Mouse (Mus musculus) hindbrain, postnatal 0 days (tissue): ENCODE measurements around the gene Astn1. TPM values are rescaled to one million over a fixed set of nuclear protein-coding genes. Genes with fewer than 3 reads are reported as not detected.
A peak's percentile ranks its signal among the peaks of the same experiment; 100 is the strongest.

Source experiments
- ATAC-seq: fragments of 200-750 bp; cut with Nextera tagmentation; 2 replicates; pipeline ENCODE4 v1.8.0; 2017; ENCODE audit warnings: mild to moderate bottlenecking, moderate TSS enrichment, moderate library complexity
- DNase-seq: peaks from one replicate; pipeline ENCODE4 v3.0.0-alpha.2; 2015; ENCODE audit warnings: low spot score
- H3K27ac ChIP-seq: fragments of 300-500 bp; sonication (generic); 2 replicates; pipeline ENCODE4 v1.5.1; 2014; ENCODE audit warnings: mild to moderate bottlenecking
- H3K27me3 ChIP-seq: fragments of 300-500 bp; sonication (generic); 2 replicates; pipeline ENCODE4 v1.6.1; 2014; ENCODE audit warnings: low read length, mixed read lengths; ENCODE audit not compliant: insufficient read depth
- H3K36me3 ChIP-seq: fragments of 300-500 bp; sonication (generic); 2 replicates; pipeline ENCODE4 v1.6.1; 2014; ENCODE audit warnings: low read length, mixed read lengths; ENCODE audit not compliant: insufficient read depth
- H3K4me1 ChIP-seq: fragments of 300-500 bp; sonication (generic); 2 replicates; pipeline ENCODE4 v1.6.1; 2014; ENCODE audit warnings: antibody characterized with exemption, low read length, mixed read lengths; ENCODE audit not compliant: insufficient read depth
- H3K4me2 ChIP-seq: fragments of 300-500 bp; sonication (generic); 2 replicates; pipeline ENCODE4 v1.6.1; 2014; ENCODE audit warnings: low read depth, mild to moderate bottlenecking, low read length, moderate library complexity, mixed read lengths
- H3K4me3 ChIP-seq: fragments of 300-500 bp; sonication (generic); 2 replicates; pipeline ENCODE4 v1.5.1; 2014; ENCODE audit warnings: low read length
- H3K9ac ChIP-seq: fragments of 300-500 bp; sonication (generic); replicated peaks from 2 replicates; pipeline ENCODE4 v1.6.1; 2014; ENCODE audit warnings: mild to moderate bottlenecking, low read length, moderate library complexity, mixed read lengths
- H3K9me3 ChIP-seq: fragments of 300-500 bp; sonication (generic); 2 replicates; pipeline ENCODE4 v1.6.1; 2016; ENCODE audit warnings: low read length, mixed read lengths
- CTCF ChIP-seq: IDR thresholded peaks from 2 replicates; pipeline ENCODE4 v1.5.1; 2016; ENCODE audit warnings: antibody characterized with exemption, control low read depth, low read depth
- WGBS: fragments of 180-500 bp; shearing (Covaris S2); extraction: QIAGEN DNeasy Blood & Tissue Kit; methylation state at CpG from one replicate; pipeline ENCODE4 v1.1.7; 2014; 5-methylcytosine and 5-hydroxymethylcytosine counted together
- polyA plus RNA-seq: library from polyadenylated mRNA; unstranded; fragments of >200 nt; fragmentation: Nextera tagmentation; extraction: Ambion mirVana; gene quantifications from 2 replicates; pipeline ENCODE4 v1.2.1, GENCODE M21; 2015
- total RNA-seq: library from RNA; depleted of rRNA; stranded (reverse); fragments of >200 nt; gene quantifications from 2 replicates; pipeline ENCODE4 v1.2.3, GENCODE M21; 2014

Astn1 gene
- total and polyA plus RNA-seq, 2 experiments from 2014 or later = 31.0 to 137 TPM

- WGBS = 43% methylated on average over 2 of the region's 2 CpGs
- H3K9me3 ChIP-seq = no peaks in the 10 kb centered on the region
- DNase-seq = peak; percentile 91
- H3K4me1 ChIP-seq = no peaks in the 10 kb centered on the region
- H3K27me3 ChIP-seq = no peaks in the 10 kb centered on the region
- H3K36me3 ChIP-seq = no peaks in the 10 kb centered on the region
- no peak overlapping the region for H3K4me3 ChIP-seq
- H3K9ac ChIP-seq = no peak overlapping the region
- no peak overlapping the region for H3K4me2 ChIP-seq
- H3K27ac ChIP-seq = no peak overlapping the region
- no peak for TF ChIP-seq CTCF
- ATAC-seq = peak; percentile 74; the same call in 1 of the 2 replicates
Observed at GRCm38 (mm10) chr1:158408124-158408523, 46.1 kb downstream of the Astn1 start.

- no peaks in the 10 kb centered on the region for H3K4me1 ChIP-seq
- no peaks in the 10 kb centered on the region for H3K36me3 ChIP-seq
- H3K4me2 ChIP-seq = no peak overlapping the region
- ATAC-seq (no peak), DNase-seq (no peak)
- TF ChIP-seq CTCF = no peak
- H3K4me3 ChIP-seq = no peak overlapping the region
- H3K27me3 ChIP-seq = no peaks in the 10 kb centered on the region
- WGBS = 59% methylated on average over 3 of the region's 3 CpGs
- H3K9ac ChIP-seq = no peak overlapping the region
- no peak overlapping the region for H3K27ac ChIP-seq
- no peaks in the 10 kb centered on the region for H3K9me3 ChIP-seq
Observed at GRCm38 (mm10) chr1:158411146-158411545, 49.1 kb downstream of the Astn1 start.

- WGBS = 94% methylated on average over 2 of the region's 2 CpGs
Observed at GRCm38 (mm10) chr1:158414198-158414597, 52.1 kb downstream of the Astn1 start.

GRCm38 (mm10) chr1:158421451-158421850 is 59.4 kb downstream of the Astn1 start:
- ATAC-seq (no peak), DNase-seq (peak; percentile 35)
- no peaks in the 10 kb centered on the region; the same call in 1 of the 2 replicates for H3K4me1 ChIP-seq
- WGBS = 71% methylated on average over 8 of the region's 8 CpGs
- no peak overlapping the region for H3K9ac ChIP-seq
- H3K36me3 ChIP-seq = no peaks in the 10 kb centered on the region
- H3K27ac ChIP-seq = no peak overlapping the region
- no peaks in the 10 kb centered on the region for H3K27me3 ChIP-seq
- no peak overlapping the region for H3K4me2 ChIP-seq
- TF ChIP-seq CTCF = no peak
- no peak overlapping the region for H3K4me3 ChIP-seq
- no peaks in the 10 kb centered on the region for H3K9me3 ChIP-seq

More at GRCm38 (mm10) chr1:158414198-158414597, 52.1 kb downstream of the Astn1 start:
- Histone ChIP-seq H3K27ac (no peak overlapping the region), H3K36me3 (no peaks in the 10 kb centered on the region), H3K4me2 (no peak overlapping the region), H3K4me3 (no peak overlapping the region), H3K4me1 (no peaks in the 10 kb centered on the region), H3K27me3 (no peaks in the 10 kb centered on the region), H3K9ac (no peak overlapping the region), H3K9me3 (no peaks in the 10 kb centered on the region)
- TF ChIP-seq CTCF = no peak
- ATAC-seq (no peak), DNase-seq (no peak)

- Histone ChIP-seq H3K4me3 (no peak overlapping the region), H3K36me3 (no peaks in the 10 kb centered on the region), H3K9me3 (no peaks in the 10 kb centered on the region), H3K4me1 (no peaks in the 10 kb centered on the region; the same call in 1 of the 2 replicates), H3K27me3 (no peaks in the 10 kb centered on the region), H3K9ac (no peak overlapping the region), H3K27ac (no peak overlapping the region), H3K4me2 (no peak overlapping the region)
- WGBS = 86% methylated on average over 1 of the region's 1 CpGs
- DNase-seq (no peak), ATAC-seq (no peak)
- TF ChIP-seq CTCF = no peak
Observed at GRCm38 (mm10) chr1:158422739-158423138, 60.7 kb downstream of the Astn1 start.

- DNase-seq (no peak), ATAC-seq (no peak)
- H3K36me3 ChIP-seq = no peaks in the 10 kb centered on the region
- no peaks in the 10 kb centered on the region for H3K27me3 ChIP-seq
- no peaks in the 10 kb centered on the region for H3K9me3 ChIP-seq
- H3K4me2 ChIP-seq = no peak overlapping the region
- WGBS = 79% methylated on average over 1 of the region's 1 CpGs
- H3K4me3 ChIP-seq = no peak overlapping the region
- H3K4me1 ChIP-seq = no peaks in the 10 kb centered on the region
- H3K27ac ChIP-seq = no peak overlapping the region
- H3K9ac ChIP-seq = no peak overlapping the region
- TF ChIP-seq CTCF = no peak
Observed at GRCm38 (mm10) chr1:158446071-158446470, 84.0 kb downstream of the Astn1 start.

GRCm38 (mm10) chr1:158447956-158448355 is 85.9 kb downstream of the Astn1 start:
- no peaks in the 10 kb centered on the region for H3K9me3 ChIP-seq
- TF ChIP-seq CTCF = no peak
- H3K9ac ChIP-seq = no peak overlapping the region
- WGBS = 66% methylated on average over 7 of the region's 7 CpGs
- no peak overlapping the region for H3K4me3 ChIP-seq
- no peaks in the 10 kb centered on the region for H3K4me1 ChIP-seq
- H3K27me3 ChIP-seq = no peaks in the 10 kb centered on the region
- H3K27ac ChIP-seq = no peak overlapping the region
- H3K36me3 ChIP-seq = no peaks in the 10 kb centered on the region
- DNase-seq = no peak
- H3K4me2 ChIP-seq = no peak overlapping the region
- ATAC-seq = no peak
